Mouse (Mus musculus) midbrain, embryonic 11.5 days (tissue): ENCODE measurements around the gene Il9r. TPM values are rescaled to one million over a fixed set of nuclear protein-coding genes. Genes with fewer than 3 reads are reported as not detected.
A peak's percentile ranks its signal among the peaks of the same experiment; 100 is the strongest.

Experiments used
- ATAC-seq: fragments of 200-750 bp; cut with Nextera tagmentation; 2 replicates; pipeline ENCODE4 v1.8.0; 2017; ENCODE audit warnings: moderate TSS enrichment, moderate library complexity; ENCODE audit not compliant: low FRiP score
- DNase-seq: peaks from one replicate; pipeline ENCODE4 v3.0.0; 2015; ENCODE audit warnings: low spot score; ENCODE audit errors: missing footprints
- H3K27ac ChIP-seq: fragments of 300-500 bp; sonication (generic); 2 replicates; pipeline ENCODE4 v1.5.1; 2014; ENCODE audit warnings: low read depth, low read length
- H3K27me3 ChIP-seq: fragments of 300-500 bp; sonication (generic); 2 replicates; pipeline ENCODE4 v1.6.1; 2014; ENCODE audit warnings: mild to moderate bottlenecking, low read length, moderate library complexity, mixed read lengths; ENCODE audit not compliant: control insufficient read depth, insufficient read depth
- H3K36me3 ChIP-seq: fragments of 300-500 bp; sonication (generic); 2 replicates; pipeline ENCODE4 v1.6.1; 2014; ENCODE audit warnings: mild to moderate bottlenecking, low read length, moderate library complexity, mixed read lengths; ENCODE audit not compliant: control insufficient read depth, insufficient read depth
- H3K4me1 ChIP-seq: fragments of 300-500 bp; sonication (generic); 2 replicates; pipeline ENCODE4 v1.6.1; 2014; ENCODE audit warnings: low read length; ENCODE audit not compliant: control insufficient read depth, insufficient read depth
- H3K4me2 ChIP-seq: fragments of 300-500 bp; sonication (generic); 2 replicates; pipeline ENCODE4 v1.6.1; 2014; ENCODE audit warnings: mild to moderate bottlenecking, moderate library complexity
- H3K4me3 ChIP-seq: fragments of 300-500 bp; sonication (generic); 2 replicates; pipeline ENCODE4 v1.5.1; 2014; ENCODE audit warnings: low read depth, low read length
- H3K9ac ChIP-seq: fragments of 300-500 bp; sonication (generic); 2 replicates; pipeline ENCODE4 v1.6.1; 2014; ENCODE audit warnings: low read length
- H3K9me3 ChIP-seq: fragments of 300-500 bp; sonication (generic); 2 replicates; pipeline ENCODE4 v1.6.1; 2016; ENCODE audit warnings: low read length; ENCODE audit not compliant: control insufficient read depth
- WGBS: fragments of 180-500 bp; shearing (Covaris S2); extraction: QIAGEN DNeasy Blood & Tissue Kit; methylation state at CpG from one replicate; pipeline ENCODE4 v1.1.7; 2014; 5-methylcytosine and 5-hydroxymethylcytosine counted together
- polyA plus RNA-seq: library from polyadenylated mRNA; unstranded; fragments of >200 nt; fragmentation: Nextera tagmentation; extraction: Ambion mirVana; gene quantifications from 2 replicates; pipeline ENCODE4 v1.2.1, GENCODE M21; 2014

Gene Il9r
- polyA plus RNA-seq, 1 experiment from 2014 or later = not detected

- ATAC-seq (no peak), DNase-seq (peak; percentile 71)
- Histone ChIP-seq H3K9ac (no peak overlapping the region), H3K4me1 (no peaks in the 10 kb centered on the region), H3K4me2 (no peak overlapping the region), H3K27ac (no peak overlapping the region), H3K4me3 (no peak overlapping the region), H3K36me3 (no peaks in the 10 kb centered on the region), H3K27me3 (no peaks in the 10 kb centered on the region), H3K9me3 (no peaks in the 10 kb centered on the region)
- WGBS = 79% methylated on average over 3 of the region's 3 CpGs
Measured at GRCm38 (mm10) chr11:32186031-32186430, 14.0 kb downstream of the Il9r start.

- Histone ChIP-seq H3K36me3 (no peaks in the 10 kb centered on the region), H3K9ac (no peak overlapping the region), H3K27me3 (no peaks in the 10 kb centered on the region), H3K9me3 (no peaks in the 10 kb centered on the region), H3K27ac (no peak overlapping the region), H3K4me3 (no peak overlapping the region), H3K4me1 (no peaks in the 10 kb centered on the region), H3K4me2 (no peak overlapping the region)
- ATAC-seq (no peak), DNase-seq (peak; percentile 51)
- WGBS = 92% methylated on average over 8 of the region's 8 CpGs
Measured at GRCm38 (mm10) chr11:32184469-32184868, 15.6 kb downstream of the Il9r start.

GRCm38 (mm10) chr11:32181973-32182868 is 17.9 kb downstream of the Il9r start:
- DNase-seq = peak; percentile 99
- peak; percentile 68; the same call in 1 of the 2 replicates for ATAC-seq
- Histone ChIP-seq H3K4me2 (no peak overlapping the region), H3K27ac (no peak overlapping the region), H3K9ac (no peak overlapping the region), H3K36me3 (no peaks in the 10 kb centered on the region), H3K9me3 (no peaks in the 10 kb centered on the region; the same call in 1 of the 2 replicates), H3K27me3 (no peaks in the 10 kb centered on the region), H3K4me1 (no peaks in the 10 kb centered on the region), H3K4me3 (no peak overlapping the region)
- 53% methylated on average over 23 of the region's 25 CpGs for WGBS

GRCm38 (mm10) chr11:32181246-32181645 is 18.8 kb downstream of the Il9r start:
- Histone ChIP-seq H3K9me3 (no peaks in the 10 kb centered on the region; the same call in 1 of the 2 replicates), H3K27me3 (no peaks in the 10 kb centered on the region), H3K9ac (no peak overlapping the region), H3K36me3 (no peaks in the 10 kb centered on the region), H3K4me1 (no peaks in the 10 kb centered on the region), H3K27ac (no peak overlapping the region), H3K4me3 (no peak overlapping the region), H3K4me2 (no peak overlapping the region)
- no peak for ATAC-seq
- 80% methylated on average over 4 of the region's 4 CpGs for WGBS
- DNase-seq = no peak

- Histone ChIP-seq H3K27me3 (no peaks in the 10 kb centered on the region), H3K4me1 (no peaks in the 10 kb centered on the region), H3K9me3 (no peaks in the 10 kb centered on the region; the same call in 1 of the 2 replicates), H3K36me3 (no peaks in the 10 kb centered on the region), H3K4me2 (no peak overlapping the region), H3K9ac (no peak overlapping the region), H3K27ac (no peak overlapping the region), H3K4me3 (no peak overlapping the region)
- ATAC-seq = no peak
- DNase-seq = no peak
- WGBS = 88% methylated on average over 1 of the region's 1 CpGs
Measured at GRCm38 (mm10) chr11:32178506-32178905, 21.6 kb downstream of the Il9r start.

- Histone ChIP-seq H3K27ac (no peak overlapping the region), H3K27me3 (no peaks in the 10 kb centered on the region; the same call in 1 of the 2 replicates), H3K36me3 (no peaks in the 10 kb centered on the region), H3K9ac (no peak overlapping the region), H3K4me3 (no peak overlapping the region), H3K9me3 (no peaks in the 10 kb centered on the region), H3K4me2 (no peak overlapping the region), H3K4me1 (peaks cover 2% of the 10 kb centered on the region; the same call in 1 of the 2 replicates)
- ATAC-seq (no peak), DNase-seq (peak; percentile 65)
- WGBS = 82% methylated on average over 4 of the region's 4 CpGs
Measured at GRCm38 (mm10) chr11:32166683-32167082, 33.4 kb downstream of the Il9r start.

DNA sequence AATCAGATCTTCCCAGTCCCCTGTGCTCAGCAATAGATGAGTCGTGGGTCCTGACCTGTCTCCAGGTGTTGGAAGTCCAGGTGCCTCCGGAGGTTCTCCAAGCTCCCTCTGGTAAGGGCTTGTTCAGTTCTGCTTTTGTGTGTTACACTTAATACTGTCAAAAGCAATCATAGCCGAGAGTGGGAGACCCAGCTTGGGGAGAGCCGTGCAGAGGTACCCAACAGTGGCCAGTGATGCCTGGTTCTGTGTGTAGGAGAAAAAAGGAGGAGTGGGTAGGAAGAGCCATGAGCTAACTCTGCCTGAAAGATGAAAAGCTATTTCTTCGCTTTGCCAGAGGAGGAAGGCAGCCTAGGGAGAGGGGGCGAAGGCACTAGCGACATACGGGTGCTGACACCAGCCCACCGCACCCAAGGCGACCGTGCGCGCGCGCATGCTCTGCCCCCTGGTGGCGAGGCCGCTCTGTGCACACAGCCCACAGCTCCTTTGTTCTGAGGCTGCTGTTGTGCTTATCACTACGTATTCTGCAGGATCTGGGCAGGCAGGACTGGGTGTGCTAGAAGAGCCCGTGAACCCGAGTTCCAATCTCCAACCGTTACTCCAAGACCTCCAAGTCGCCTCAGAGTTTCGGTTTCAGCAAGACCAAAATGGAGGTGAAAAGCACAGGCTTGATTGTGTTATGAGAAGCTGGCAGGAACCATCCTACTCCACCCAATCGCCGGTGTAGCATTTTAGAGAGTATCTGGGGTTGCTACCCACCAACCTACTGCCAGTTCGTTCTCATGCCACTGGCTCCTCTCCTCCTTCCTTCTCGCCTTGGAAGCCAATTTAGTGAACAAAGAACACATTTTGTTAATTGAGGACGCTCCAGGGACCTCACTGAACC is 37.9 kb downstream of the Il9r start:
- Histone ChIP-seq H3K9me3 (no peaks in the 10 kb centered on the region), H3K4me1 (peaks cover 11% of the 10 kb centered on the region), H3K27me3 (no peaks in the 10 kb centered on the region; the same call in 1 of the 2 replicates), H3K36me3 (no peaks in the 10 kb centered on the region), H3K27ac (no peak overlapping the region), H3K9ac (peak overlapping the region; percentile 44), H3K4me2 (peak overlapping the region; percentile 38), H3K4me3 (peak overlapping the region; percentile 1)
- WGBS = 13% methylated on average over 28 of the region's 28 CpGs
- DNase-seq = peak; percentile 99
- peak; percentile 93 for ATAC-seq

DNA sequence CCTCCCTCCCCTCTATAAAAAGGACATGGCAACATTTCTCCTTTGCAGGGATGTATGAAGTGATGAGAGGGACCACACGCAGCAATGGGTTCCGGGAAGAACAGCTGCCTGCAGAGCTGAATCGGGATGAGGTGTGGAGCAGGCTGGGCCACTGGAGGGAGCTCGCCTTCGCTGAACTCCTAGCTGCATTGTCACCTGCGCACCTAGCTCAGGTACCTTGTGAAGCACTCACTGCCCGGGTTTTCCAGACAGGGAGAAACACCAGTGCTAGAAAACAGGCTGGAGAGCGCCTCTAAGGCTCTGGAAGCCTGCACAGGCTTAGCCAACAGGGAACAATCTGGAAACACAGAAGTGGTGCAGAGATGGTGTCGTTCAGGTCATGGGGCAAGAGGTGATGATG is 38.6 kb downstream of the Il9r start:
- H3K9ac ChIP-seq = peak overlapping the region; percentile 44
- H3K27ac ChIP-seq = no peak overlapping the region
- H3K36me3 ChIP-seq = no peaks in the 10 kb centered on the region
- DNase-seq = peak; percentile 89
- WGBS = 6% methylated on average over 9 of the region's 9 CpGs
- H3K27me3 ChIP-seq = no peaks in the 10 kb centered on the region; the same call in 1 of the 2 replicates
- peak; percentile 23; the same call in 1 of the 2 replicates for ATAC-seq
- H3K4me3 ChIP-seq = peak overlapping the region; percentile 1
- H3K4me2 ChIP-seq = peak overlapping the region; percentile 38
- no peaks in the 10 kb centered on the region for H3K9me3 ChIP-seq
- H3K4me1 ChIP-seq = peaks cover 11% of the 10 kb centered on the region
